Mouse (Mus musculus) liver, embryonic 14.5 days (tissue): ENCODE results near the gene Rnf180. TPM values are rescaled to one million over a fixed set of nuclear protein-coding genes. Genes with fewer than 3 reads are reported as not detected.
A peak's percentile ranks its signal among the peaks of the same experiment; 100 is the strongest.

ENCODE experiments used
- ATAC-seq: fragments of 200-750 bp; cut with Nextera tagmentation; 2 replicates; pipeline ENCODE4 v1.8.0; 2017; ENCODE audit warnings: moderate number of reproducible peaks, mild to moderate bottlenecking, moderate library complexity; ENCODE audit not compliant: insufficient read depth
- DNase-seq, 3 experiments: peaks; one replicate each; pipeline ENCODE4 v3.0.0-alpha.2; 2012 to 2013; ENCODE audit warnings: low read depth in 3 of 3, low spot score in 3 of 3
- H3K27ac ChIP-seq: fragments of 300-500 bp; sonication (generic); 2 replicates; pipeline ENCODE4 v1.5.1; 2014; ENCODE audit warnings: moderate library complexity, mild to moderate bottlenecking, control low read depth, inconsistent platforms
- H3K27me3 ChIP-seq: fragments of 300-500 bp; sonication (generic); 2 replicates; pipeline ENCODE4 v1.6.1; 2014; ENCODE audit warnings: mild to moderate bottlenecking, low read length, moderate library complexity; ENCODE audit not compliant: control insufficient read depth, insufficient read depth
- H3K36me3 ChIP-seq: fragments of 300-500 bp; sonication (generic); replicated peaks from 2 replicates; pipeline ENCODE4 v1.6.1; 2014; ENCODE audit warnings: low read depth; ENCODE audit not compliant: control insufficient read depth, insufficient read depth
- H3K4me1 ChIP-seq, 2 experiments: fragments of 200-500 bp in 1 of 2; fragments of 300-500 bp in 1 of 2; sonication (generic) in 1 of 2; replicated peaks; 2 replicates each; pipeline ENCODE4 v1.6.1; 2012 to 2014; ENCODE audit warnings: antibody characterized with exemption in 1 of 2, inconsistent platforms in 1 of 2, low read length in 1 of 2; ENCODE audit not compliant: control insufficient read depth in 2 of 2, insufficient read depth in 2 of 2
- H3K4me2 ChIP-seq: fragments of 300-500 bp; sonication (generic); 2 replicates; pipeline ENCODE4 v1.6.1; 2014; ENCODE audit warnings: low read depth, mild to moderate bottlenecking, control low read depth, moderate library complexity
- H3K4me3 ChIP-seq, 2 experiments: fragments of 200-500 bp in 1 of 2; fragments of 300-500 bp in 1 of 2; sonication (generic) in 1 of 2; 2 replicates each; pipeline ENCODE4 v1.5.1; 2012 to 2014; ENCODE audit warnings: low read depth in 2 of 2, low read length in 2 of 2, mild to moderate bottlenecking in 2 of 2, control low read depth in 1 of 2, inconsistent platforms in 1 of 2, moderate library complexity in 1 of 2; ENCODE audit not compliant: insufficient read depth in 1 of 2
- H3K9ac ChIP-seq: fragments of 300-500 bp; sonication (generic); replicated peaks from 2 replicates; pipeline ENCODE4 v1.6.1; 2014; ENCODE audit warnings: mild to moderate bottlenecking, control low read depth, moderate library complexity
- H3K9me3 ChIP-seq: fragments of 300-500 bp; sonication (generic); 2 replicates; pipeline ENCODE4 v1.6.1; 2016; ENCODE audit warnings: low read length, mixed read lengths; ENCODE audit not compliant: control insufficient read depth
- CTCF ChIP-seq: IDR thresholded peaks from 2 replicates; pipeline ENCODE4 v1.5.1; 2016; ENCODE audit warnings: antibody characterized with exemption, low read depth, control low read depth
- EP300 ChIP-seq: IDR thresholded peaks from 2 replicates; pipeline ENCODE4 v1.6.1; 2016; ENCODE audit warnings: antibody characterized with exemption, low read depth
- WGBS: fragments of 180-500 bp; shearing (Covaris S2); extraction: QIAGEN DNeasy Blood & Tissue Kit; methylation state at CpG from one replicate; pipeline ENCODE4 v1.1.7; 2014; ENCODE audit not compliant: insufficient replicate concordance; 5-methylcytosine and 5-hydroxymethylcytosine counted together
- polyA plus RNA-seq, 2 experiments: library from polyadenylated mRNA; depleted of rRNA in 1 of 2; stranded (reverse) in 1 of 2; unstranded in 1 of 2; fragments of >200 nt; fragmentation: Nextera tagmentation in 1 of 2; extraction: Ambion mirVana in 1 of 2; gene quantifications; 2 replicates each; pipeline versions ENCODE4 v1.2.1 to v1.2.3; 2012 to 2014

The Rnf180 gene
- polyA plus RNA-seq, 2 experiments, result 0.35 to 0.39 TPM

- WGBS, result 29% methylated on average over 1 of the region's 1 CpGs
- no peak overlapping the region for H3K9ac ChIP-seq
- no peak for ATAC-seq
- no peak for DNase-seq
- H3K4me2 ChIP-seq, result no peak overlapping the region
- H3K4me3 ChIP-seq, result no peak overlapping the region
- no peaks in the 10 kb centered on the region for H3K36me3 ChIP-seq
- no peaks in the 10 kb centered on the region; a peak in 1 of 4 replicates for H3K4me1 ChIP-seq
- no peaks in the 10 kb centered on the region for H3K9me3 ChIP-seq
- no peak for TF ChIP-seq EP300
- no peak for TF ChIP-seq CTCF
- no peaks in the 10 kb centered on the region for H3K27me3 ChIP-seq
- H3K27ac ChIP-seq, result no peak overlapping the region
These were observed 147.8 kb downstream of the Rnf180 start for GRCm38 (mm10) chr13:105146827-105147226.

GRCm38 (mm10) chr13:105139881-105140280 lies 154.7 kb downstream of the Rnf180 start:
- Histone ChIP-seq H3K4me2 (no peak overlapping the region), H3K27me3 (no peaks in the 10 kb centered on the region), H3K36me3 (no peaks in the 10 kb centered on the region), H3K4me3 (no peak overlapping the region), H3K27ac (no peak overlapping the region), H3K9me3 (no peaks in the 10 kb centered on the region), H3K4me1 (peaks cover 0 to 7% of the 10 kb centered on the region in 2 experiments; a peak in 3 of 4 replicates), H3K9ac (no peak overlapping the region)
- WGBS, result 1% methylated on average over 4 of the region's 4 CpGs
- DNase-seq (peak; percentile 14 to 18 (median 16)), ATAC-seq (peak; percentile 84)
- peak; percentile 84 for TF ChIP-seq EP300
- TF ChIP-seq CTCF, result no peak

- Histone ChIP-seq H3K27me3 (no peaks in the 10 kb centered on the region), H3K27ac (no peak overlapping the region), H3K4me2 (no peak overlapping the region), H3K9ac (no peak overlapping the region), H3K36me3 (no peaks in the 10 kb centered on the region), H3K4me1 (peaks cover 0 to 9% of the 10 kb centered on the region in 2 experiments; a peak in 2 of 4 replicates), H3K9me3 (no peaks in the 10 kb centered on the region), H3K4me3 (no peak overlapping the region)
- DNase-seq, result peak in 2 of 3 experiments; percentile 14 to 24
- ATAC-seq, result peak; percentile 81
- WGBS, result 11% methylated on average over 5 of the region's 5 CpGs
- TF ChIP-seq CTCF, result no peak
- peak; percentile 59 for TF ChIP-seq EP300
These were observed 160.2 kb downstream of the Rnf180 start for GRCm38 (mm10) chr13:105134397-105134796.

GRCm38 (mm10) chr13:105132776-105133175 lies 161.8 kb downstream of the Rnf180 start:
- H3K4me3 ChIP-seq, result no peak overlapping the region
- DNase-seq (no peak), ATAC-seq (no peak)
- 81% methylated on average over 2 of the region's 2 CpGs for WGBS
- H3K4me1 ChIP-seq, result peaks cover 0 to 9% of the 10 kb centered on the region in 2 experiments; a peak in 2 of 4 replicates
- H3K27ac ChIP-seq, result no peak overlapping the region
- H3K36me3 ChIP-seq, result no peaks in the 10 kb centered on the region
- no peaks in the 10 kb centered on the region for H3K27me3 ChIP-seq
- no peaks in the 10 kb centered on the region for H3K9me3 ChIP-seq
- TF ChIP-seq EP300 (no peak), CTCF (no peak)
- H3K4me2 ChIP-seq, result no peak overlapping the region
- H3K9ac ChIP-seq, result no peak overlapping the region

- no peak overlapping the region for H3K4me3 ChIP-seq
- H3K27me3 ChIP-seq, result no peaks in the 10 kb centered on the region
- DNase-seq (no peak), ATAC-seq (no peak)
- no peak overlapping the region for H3K9ac ChIP-seq
- peaks cover 0 to 9% of the 10 kb centered on the region in 2 experiments; a peak in 2 of 4 replicates for H3K4me1 ChIP-seq
- H3K4me2 ChIP-seq, result no peak overlapping the region
- H3K9me3 ChIP-seq, result no peaks in the 10 kb centered on the region
- WGBS, result 59% methylated on average over 6 of the region's 6 CpGs
- H3K27ac ChIP-seq, result no peak overlapping the region
- H3K36me3 ChIP-seq, result no peaks in the 10 kb centered on the region
- no peak for TF ChIP-seq CTCF
- TF ChIP-seq EP300, result no peak
These were observed 162.2 kb downstream of the Rnf180 start for GRCm38 (mm10) chr13:105132370-105132769.
